Mouse (Mus musculus) embryonic facial prominence, embryonic 12.5 days (tissue): Measurements from ENCODE around the gene Trim52. TPM values are rescaled to one million over a fixed set of nuclear protein-coding genes. Genes with fewer than 3 reads are reported as not detected.

Source experiments
- ATAC-seq: fragments of 200-750 bp; cut with Nextera tagmentation; 2 replicates; pipeline ENCODE4 v1.8.0; 2017; ENCODE audit not compliant: insufficient number of reproducible peaks, insufficient read depth, low FRiP score, low TSS enrichment
- H3K27ac ChIP-seq: fragments of 300-500 bp; sonication (generic); 2 replicates; pipeline ENCODE4 v1.5.1; 2016; ENCODE audit warnings: mild to moderate bottlenecking
- H3K27me3 ChIP-seq: fragments of 300-500 bp; sonication (generic); 2 replicates; pipeline ENCODE4 v1.6.1; 2016; ENCODE audit warnings: mild to moderate bottlenecking, moderate library complexity
- H3K36me3 ChIP-seq: fragments of 300-500 bp; sonication (generic); 2 replicates; pipeline ENCODE4 v1.6.1; 2016; ENCODE audit warnings: mild to moderate bottlenecking
- H3K4me1 ChIP-seq: fragments of 300-500 bp; sonication (generic); 2 replicates; pipeline ENCODE4 v1.6.1; 2016
- H3K4me2 ChIP-seq: fragments of 300-500 bp; sonication (generic); replicated peaks from 2 replicates; pipeline ENCODE4 v1.6.1; 2016; ENCODE audit warnings: mild to moderate bottlenecking, moderate library complexity
- H3K4me3 ChIP-seq: fragments of 300-500 bp; sonication (generic); 2 replicates; pipeline ENCODE4 v1.5.1; 2016; ENCODE audit warnings: mild to moderate bottlenecking
- H3K9ac ChIP-seq: fragments of 300-500 bp; sonication (generic); 2 replicates; pipeline ENCODE4 v1.6.1; 2016; ENCODE audit warnings: mild to moderate bottlenecking, moderate library complexity
- H3K9me3 ChIP-seq: fragments of 300-500 bp; sonication (generic); 2 replicates; pipeline ENCODE4 v1.6.1; 2016; ENCODE audit warnings: mild to moderate bottlenecking, moderate library complexity
- WGBS: fragments of 180-500 bp; shearing (Covaris S2); methylation state at CpG from one replicate; pipeline ENCODE4 v1.1.7; 2016; 5-methylcytosine and 5-hydroxymethylcytosine counted together
- polyA plus RNA-seq: library from polyadenylated mRNA; unstranded; fragments of >200 nt; fragmentation: Nextera tagmentation; extraction: Ambion mirVana; gene quantifications from 2 replicates; pipeline ENCODE4 v1.2.1, GENCODE M21; 2016

Trim52 gene
- not detected in 2 replicates for polyA plus RNA-seq

DNA sequence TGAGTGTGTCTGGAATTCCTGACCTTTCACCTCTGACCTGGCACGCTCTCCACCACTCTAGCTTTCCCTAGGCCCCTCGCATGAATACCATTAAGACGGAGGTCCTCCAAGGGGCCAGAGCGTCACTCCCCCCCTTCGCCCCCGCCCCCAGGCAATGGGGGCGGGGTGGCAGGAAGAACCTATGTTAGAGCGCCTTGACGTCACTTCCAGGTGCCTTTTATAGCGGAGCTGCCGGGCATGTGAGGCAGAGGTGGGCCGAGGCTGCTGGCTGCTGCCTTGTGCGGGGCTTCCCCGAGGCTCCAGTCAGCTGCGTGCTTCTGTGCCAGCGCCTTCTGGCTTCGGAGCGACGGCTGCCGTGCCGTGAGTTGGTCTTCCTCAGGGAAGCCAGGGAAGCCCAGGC, at the start of gene Trim52:
Trim52 (plus strand) TSS at position 219 of the 400 bp plus-strand sequence.
- ATAC-seq, result no peak
- H3K9ac ChIP-seq, result no peak within 1 kb of the TSS
- H3K9me3 ChIP-seq, result peaks cover 7% of the 10 kb centered on the region; the same call in 1 of the 2 replicates
- H3K4me2 ChIP-seq, result no peak within 1 kb of the TSS
- no peaks in the 10 kb centered on the region for H3K36me3 ChIP-seq
- WGBS, result 93% methylated on average over 21 of the region's 21 CpGs
- H3K27ac ChIP-seq, result no peak within 1 kb of the TSS
- no peaks in the 10 kb centered on the region for H3K4me1 ChIP-seq
- no peaks in the 10 kb centered on the region for H3K27me3 ChIP-seq
- H3K4me3 ChIP-seq, result no peak within 1 kb of the TSS

DNA sequence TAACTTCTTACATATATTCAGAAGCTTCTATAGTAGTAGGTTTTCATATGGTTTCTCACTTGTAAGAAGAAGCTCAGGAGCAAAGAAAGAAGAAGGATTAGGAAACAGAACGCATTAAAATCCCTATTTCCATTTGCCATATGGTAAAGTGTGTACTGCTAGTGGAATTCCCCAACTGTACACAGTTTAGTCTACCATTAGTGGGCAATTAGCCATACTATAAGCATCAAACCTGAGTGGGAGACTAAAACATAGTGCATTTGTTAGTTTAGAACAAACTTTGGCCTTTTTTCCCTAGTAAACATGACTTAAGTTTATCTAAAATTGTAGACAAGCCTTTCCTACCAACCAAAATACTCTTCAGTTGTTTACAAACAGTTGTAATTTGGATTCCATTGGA, 33.4 kb upstream of the Trim52 start:
- no peak overlapping the region for H3K9ac ChIP-seq
- no peaks in the 10 kb centered on the region for H3K4me1 ChIP-seq

DNA sequence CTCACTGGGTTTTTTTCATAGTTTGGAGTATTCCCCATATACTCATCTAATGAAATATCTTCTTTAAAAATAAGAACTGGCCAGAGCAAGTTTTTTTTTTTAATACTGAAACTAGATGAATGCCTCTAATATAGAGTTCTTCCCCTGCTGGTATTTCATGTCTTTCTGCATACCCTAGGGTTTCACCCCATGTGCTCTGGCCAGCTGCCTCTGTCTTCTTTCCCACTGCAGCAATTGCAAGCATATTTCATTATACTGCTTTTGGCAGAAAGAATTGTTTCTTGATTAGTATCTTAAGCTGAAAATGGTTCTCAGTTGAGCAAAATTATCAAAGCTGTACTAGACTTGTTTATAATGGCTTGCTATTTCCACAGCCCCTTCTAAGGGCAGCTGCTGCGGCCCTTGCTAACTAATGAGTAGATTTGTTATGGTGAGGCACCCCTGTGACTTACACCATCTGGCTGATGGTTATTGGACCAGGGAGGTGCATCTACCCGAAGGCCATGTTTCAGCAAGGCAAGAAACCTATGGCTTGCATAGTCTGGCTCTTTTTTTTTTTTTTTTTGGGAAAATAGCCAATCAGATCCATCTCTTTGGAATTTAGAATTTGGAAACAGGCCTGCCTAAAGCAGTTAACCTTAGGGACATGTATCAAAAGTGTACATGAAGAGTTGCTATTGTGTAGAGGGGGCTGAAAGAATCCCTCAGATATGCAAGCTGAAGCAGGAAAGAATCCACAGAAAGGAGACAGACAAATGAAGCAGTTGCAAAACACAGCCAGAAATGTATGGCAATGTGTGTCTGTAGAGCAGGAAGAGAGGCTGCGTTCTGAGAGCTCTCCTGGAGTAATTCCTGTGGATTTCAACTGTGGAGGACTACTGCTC, 30.6 kb upstream of the Trim52 start:
- WGBS, result 61% methylated on average over 3 of the region's 3 CpGs
- Histone ChIP-seq H3K36me3 (no peaks in the 10 kb centered on the region), H3K4me1 (no peaks in the 10 kb centered on the region), H3K9me3 (no peaks in the 10 kb centered on the region), H3K9ac (no peak overlapping the region), H3K27ac (no peak overlapping the region), H3K27me3 (no peaks in the 10 kb centered on the region), H3K4me3 (no peak overlapping the region), H3K4me2 (no peak overlapping the region)
- no peak for ATAC-seq

More for the DNA sequence above, 33.4 kb upstream of the Trim52 start:
- Histone ChIP-seq H3K4me2 (no peak overlapping the region), H3K9me3 (no peaks in the 10 kb centered on the region), H3K27me3 (no peaks in the 10 kb centered on the region), H3K27ac (no peak overlapping the region), H3K36me3 (no peaks in the 10 kb centered on the region), H3K4me3 (no peak overlapping the region)
- ATAC-seq, result no peak
- 68% methylated on average over 1 of the region's 1 CpGs for WGBS

DNA sequence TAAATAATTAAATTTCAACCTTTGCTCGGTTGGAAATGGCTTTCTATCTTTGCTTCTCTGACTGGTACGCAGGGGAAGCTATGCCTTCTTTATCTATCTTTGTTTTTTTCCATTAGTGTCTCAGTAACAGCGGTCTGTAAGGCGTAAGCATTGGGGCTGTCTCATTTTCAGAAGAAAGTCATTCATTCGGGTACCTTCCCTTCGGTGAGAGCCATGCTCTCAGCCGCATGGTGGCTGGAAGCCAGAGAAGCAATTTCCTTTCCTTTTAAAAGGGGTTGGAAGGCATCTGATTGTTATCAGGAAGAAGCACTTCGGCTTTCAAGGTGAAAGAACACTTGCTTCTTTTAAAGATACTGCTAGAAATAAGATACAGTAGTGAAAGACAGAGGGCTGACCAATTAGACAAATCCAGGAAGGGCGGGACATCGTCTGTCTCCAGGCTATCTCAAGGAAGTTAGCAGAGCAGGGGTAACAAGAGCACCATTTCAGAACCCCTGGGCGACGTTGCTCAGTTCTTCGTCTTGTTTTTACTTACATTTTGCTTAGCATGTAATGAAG, 17.4 kb upstream of the Trim52 start:
- Histone ChIP-seq H3K4me2 (no peak overlapping the region), H3K27me3 (no peaks in the 10 kb centered on the region), H3K9ac (no peak overlapping the region), H3K4me3 (no peak overlapping the region), H3K36me3 (no peaks in the 10 kb centered on the region), H3K9me3 (no peaks in the 10 kb centered on the region), H3K4me1 (no peaks in the 10 kb centered on the region), H3K27ac (no peak overlapping the region)
- no peak for ATAC-seq
- WGBS, result 71% methylated on average over 13 of the region's 13 CpGs

DNA sequence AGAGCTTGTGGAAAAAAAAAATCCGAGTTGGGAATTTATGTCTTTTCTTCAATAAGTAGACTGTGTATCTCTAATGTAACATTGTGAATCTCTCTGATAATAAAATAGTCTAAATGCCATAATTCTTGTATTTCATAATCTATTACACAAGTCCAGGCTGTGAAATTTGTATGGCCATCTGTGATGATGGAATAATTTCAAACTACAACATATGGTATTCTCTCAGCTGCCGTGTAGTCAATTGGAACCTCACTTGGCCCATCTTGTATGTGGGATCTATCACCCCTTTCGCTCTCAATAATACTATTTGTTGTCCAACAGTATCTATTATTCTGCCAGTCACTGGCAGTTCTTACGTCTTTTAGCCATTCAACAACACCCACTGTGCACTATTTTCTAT, 9.2 kb upstream of the Trim52 start:
- Histone ChIP-seq H3K4me1 (no peaks in the 10 kb centered on the region), H3K27ac (no peak overlapping the region), H3K36me3 (no peaks in the 10 kb centered on the region), H3K4me3 (no peak overlapping the region), H3K9me3 (no peaks in the 10 kb centered on the region), H3K4me2 (no peak overlapping the region), H3K9ac (no peak overlapping the region), H3K27me3 (no peaks in the 10 kb centered on the region)
- ATAC-seq, result no peak
- 90% methylated on average over 4 of the region's 4 CpGs for WGBS

DNA sequence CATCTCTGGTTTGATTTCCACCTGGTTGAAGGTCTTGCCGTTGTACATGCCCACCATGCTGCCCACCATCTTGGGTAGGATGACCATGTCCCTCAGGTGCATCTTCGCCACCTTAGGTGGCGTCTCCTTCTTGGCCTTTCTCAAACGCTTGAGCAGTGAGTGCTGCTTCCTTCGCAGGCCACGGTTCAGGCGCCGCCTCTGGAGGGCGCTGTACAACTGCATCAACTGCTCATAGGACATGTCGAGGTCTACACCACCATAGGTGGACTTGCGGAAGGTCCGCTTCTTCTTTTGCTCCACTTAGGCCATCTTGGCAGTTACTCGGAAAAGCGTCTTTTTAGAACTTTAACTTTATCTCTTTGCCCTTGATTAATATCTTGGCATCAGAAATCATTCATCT, 5.1 kb upstream of the Trim52 start:
- Histone ChIP-seq H3K4me2 (no peak overlapping the region), H3K27me3 (no peaks in the 10 kb centered on the region), H3K4me1 (no peaks in the 10 kb centered on the region), H3K27ac (no peak overlapping the region), H3K9ac (no peak overlapping the region), H3K36me3 (no peaks in the 10 kb centered on the region), H3K9me3 (no peaks in the 10 kb centered on the region), H3K4me3 (no peak overlapping the region)
- WGBS, result 92% methylated on average over 14 of the region's 14 CpGs
- ATAC-seq, result no peak

DNA sequence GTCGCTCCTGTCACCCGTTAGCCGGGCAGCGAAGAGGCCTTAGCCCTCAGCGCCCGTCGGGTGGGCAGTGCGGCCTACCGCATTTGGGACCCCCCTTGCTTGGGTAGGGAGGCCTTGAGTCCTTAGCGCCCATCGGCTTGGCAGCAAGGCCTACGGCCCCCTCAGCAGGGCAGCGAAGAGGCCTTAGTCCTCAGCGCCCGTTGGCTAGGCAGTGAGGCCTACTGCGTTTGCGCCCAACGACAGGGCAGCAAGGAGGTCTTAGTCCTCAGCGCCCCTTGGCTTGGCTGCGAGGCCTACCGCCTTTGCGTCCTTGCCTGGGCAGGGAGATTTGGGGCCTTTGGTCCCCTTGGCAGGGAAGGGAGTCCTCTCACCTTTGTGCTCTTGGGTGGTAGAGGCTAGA, 427 bp downstream of the Trim52 start:
- H3K9ac ChIP-seq, result no peak overlapping the region
- no peaks in the 10 kb centered on the region for H3K27me3 ChIP-seq
- 97% methylated on average over 22 of the region's 22 CpGs for WGBS
- ATAC-seq, result no peak
- H3K4me2 ChIP-seq, result no peak overlapping the region
- no peaks in the 10 kb centered on the region for H3K4me1 ChIP-seq
- no peak overlapping the region for H3K27ac ChIP-seq
- no peaks in the 10 kb centered on the region for H3K36me3 ChIP-seq
- no peak overlapping the region for H3K4me3 ChIP-seq
- peaks cover 7% of the 10 kb centered on the region; the same call in 1 of the 2 replicates for H3K9me3 ChIP-seq

DNA sequence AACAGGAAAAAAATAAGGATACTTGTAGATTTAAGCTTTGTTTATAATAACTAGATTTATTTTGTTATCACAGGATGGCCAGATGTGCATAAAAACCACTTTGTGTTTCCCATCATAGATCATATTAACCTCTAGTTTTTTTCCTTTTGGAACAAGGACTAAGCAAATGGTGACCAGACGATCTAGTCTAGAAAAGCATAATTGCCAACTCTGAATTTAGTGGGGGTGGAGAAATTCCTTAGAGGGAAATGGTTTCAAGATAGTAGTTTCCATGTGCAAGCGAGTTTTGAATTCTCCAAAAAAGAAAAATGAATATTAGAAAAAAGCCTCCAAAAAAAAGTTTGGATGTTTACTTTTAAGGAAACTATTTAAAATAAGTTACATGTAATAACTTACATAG, 13.4 kb downstream of the Trim52 start:
- Histone ChIP-seq H3K4me3 (no peak overlapping the region), H3K36me3 (no peaks in the 10 kb centered on the region), H3K4me1 (no peaks in the 10 kb centered on the region), H3K9me3 (no peaks in the 10 kb centered on the region), H3K9ac (no peak overlapping the region), H3K27ac (no peak overlapping the region), H3K27me3 (no peaks in the 10 kb centered on the region), H3K4me2 (no peak overlapping the region)
- WGBS, result 52% methylated on average over 2 of the region's 2 CpGs
- no peak for ATAC-seq

DNA sequence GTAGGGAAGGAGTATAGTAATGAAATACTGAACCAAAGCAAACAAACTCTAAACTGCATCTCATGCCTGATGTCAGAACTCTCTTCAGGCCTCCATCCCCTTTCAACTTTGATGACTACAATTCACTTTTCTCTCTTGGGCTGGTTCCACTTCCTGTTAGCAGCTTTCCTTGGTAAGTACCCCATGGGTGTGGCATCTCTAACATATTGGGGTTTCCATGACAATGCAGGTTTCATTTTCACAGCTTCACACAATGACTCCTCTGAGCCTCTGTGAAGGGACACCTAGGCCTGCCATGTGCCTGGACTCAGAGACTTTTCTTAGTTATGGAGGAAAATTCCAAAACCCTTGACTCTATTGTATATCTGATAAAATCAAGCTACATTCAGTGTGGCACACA, 30.3 kb downstream of the Trim52 start:
- H3K4me3 ChIP-seq, result no peak overlapping the region
- H3K27me3 ChIP-seq, result no peaks in the 10 kb centered on the region
- no peak for ATAC-seq
- no peak overlapping the region for H3K4me2 ChIP-seq
- 0 out of 2 replicates have a peak, but pooled peaks cover 4% of the 10 kb centered on the region for H3K9me3 ChIP-seq
- H3K36me3 ChIP-seq, result no peaks in the 10 kb centered on the region
- no peaks in the 10 kb centered on the region for H3K4me1 ChIP-seq
- no peak overlapping the region for H3K27ac ChIP-seq
- no peak overlapping the region for H3K9ac ChIP-seq

DNA sequence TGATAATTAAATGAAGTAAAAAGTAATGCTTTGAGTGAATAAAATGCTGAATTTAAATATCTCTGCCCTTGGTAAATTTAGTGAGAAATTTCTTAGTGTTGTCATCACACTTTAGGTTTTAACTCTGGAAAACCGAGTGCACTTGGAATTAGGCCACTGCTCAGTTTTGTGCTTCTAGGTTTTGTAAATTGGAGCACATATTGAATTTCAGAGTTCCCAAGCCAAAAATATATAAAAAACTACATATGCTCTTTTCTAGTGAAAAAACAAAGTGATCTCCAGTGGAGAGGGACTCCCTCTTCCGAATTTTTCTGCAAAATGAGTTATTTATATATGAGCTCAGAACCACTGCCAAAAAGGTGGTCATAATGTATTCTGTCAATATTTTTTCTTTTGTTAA, 45.2 kb downstream of the Trim52 start:
- no peak for ATAC-seq
- Histone ChIP-seq H3K9me3 (no peaks in the 10 kb centered on the region), H3K9ac (no peak overlapping the region), H3K4me2 (no peak overlapping the region), H3K27ac (no peak overlapping the region), H3K27me3 (no peaks in the 10 kb centered on the region), H3K4me3 (no peak overlapping the region), H3K36me3 (no peaks in the 10 kb centered on the region), H3K4me1 (no peaks in the 10 kb centered on the region)
- whole genome bisulfite sequencing, result 55% methylated on average over 2 of the region's 2 CpGs

DNA sequence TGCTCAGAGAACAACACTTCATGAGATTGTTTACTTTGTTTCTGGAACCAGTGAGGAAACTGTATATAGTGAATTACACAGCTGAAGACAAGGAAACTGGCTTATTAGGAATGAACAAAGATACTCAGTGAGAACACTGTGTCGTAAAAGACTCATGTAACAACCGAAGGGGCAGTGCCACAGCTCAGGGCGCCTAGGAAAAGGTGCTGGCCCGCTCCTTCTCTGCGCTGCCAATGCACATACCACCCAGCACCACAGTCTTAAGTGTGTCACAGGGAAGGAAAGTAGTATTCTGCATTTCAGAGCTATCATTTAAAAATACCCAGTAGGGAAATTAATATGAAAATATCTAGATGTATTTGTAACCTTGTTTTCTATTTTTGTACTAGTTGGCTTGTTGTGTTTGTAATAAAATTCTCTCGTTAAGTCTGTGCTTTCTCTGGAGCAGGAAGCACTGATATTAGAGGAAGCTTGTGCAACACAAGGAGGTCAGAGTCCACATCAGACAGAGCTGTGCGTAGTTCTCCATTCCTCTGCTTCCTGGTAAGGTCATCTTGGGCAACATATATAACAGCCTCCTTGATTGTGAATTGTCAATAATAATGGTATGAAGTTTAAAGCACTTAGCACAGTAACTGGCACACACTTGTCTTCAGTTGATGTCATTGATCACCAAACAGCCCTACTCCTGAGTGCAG, 49.0 kb downstream of the Trim52 start:
- no peak for ATAC-seq
- H3K4me1 ChIP-seq, result no peaks in the 10 kb centered on the region
- no peaks in the 10 kb centered on the region for H3K36me3 ChIP-seq
- no peak overlapping the region for H3K27ac ChIP-seq
- no peak overlapping the region for H3K4me2 ChIP-seq
- no peaks in the 10 kb centered on the region for H3K9me3 ChIP-seq
- no peaks in the 10 kb centered on the region for H3K27me3 ChIP-seq
- no peak overlapping the region for H3K9ac ChIP-seq
- 71% methylated on average over 7 of the region's 7 CpGs for WGBS
- H3K4me3 ChIP-seq, result no peak overlapping the region

DNA sequence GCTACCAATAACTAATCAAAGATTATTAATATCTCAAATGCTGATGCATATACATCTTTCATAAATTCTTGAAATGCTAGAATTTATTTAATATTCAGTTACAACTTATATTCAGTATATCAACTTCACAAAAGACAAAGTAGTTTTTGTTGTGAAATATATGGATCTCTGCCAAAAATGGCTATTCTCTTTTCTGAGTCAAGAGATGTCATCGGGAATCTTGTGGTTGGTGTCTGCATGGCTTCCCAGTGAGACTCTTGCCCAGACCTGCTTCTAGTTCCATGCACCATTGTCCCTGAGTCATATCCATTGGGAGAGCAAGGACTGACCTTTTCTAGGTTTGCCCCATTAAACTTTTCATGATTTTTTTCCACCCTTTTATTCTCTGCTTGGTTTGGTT, 50.5 kb downstream of the Trim52 start:
- WGBS, result 85% methylated on average over 1 of the region's 1 CpGs
- ATAC-seq, result no peak
- Histone ChIP-seq H3K36me3 (no peaks in the 10 kb centered on the region), H3K4me2 (no peak overlapping the region), H3K27me3 (no peaks in the 10 kb centered on the region), H3K27ac (no peak overlapping the region), H3K9ac (no peak overlapping the region), H3K4me3 (no peak overlapping the region), H3K4me1 (no peaks in the 10 kb centered on the region), H3K9me3 (no peaks in the 10 kb centered on the region)
